Mouse (Mus musculus) bone marrow, adult 2 months (tissue): ENCODE measurements at regions not wholly inside any gene's neighbourhood (a gene's known extent, or its start where the extent isn't known, plus 50 kb on each side); places are given as distances from the start of the nearest gene placed in this dataset.

Experiments
- CTCF ChIP-seq: fragments of 200-500 bp; IDR thresholded peaks from 2 replicates; pipeline ENCODE4 v1.5.1; 2011; ENCODE audit warnings: low read length, control low read depth; ENCODE audit not compliant: control insufficient read depth, insufficient read depth
- POLR2A ChIP-seq: fragments of 200-500 bp; IDR thresholded peaks from 2 replicates; pipeline ENCODE4 v1.6.1; 2011; ENCODE audit warnings: low read depth, mild to moderate bottlenecking, control low read depth, low read length, borderline replicate concordance; ENCODE audit not compliant: control insufficient read depth

DNA sequence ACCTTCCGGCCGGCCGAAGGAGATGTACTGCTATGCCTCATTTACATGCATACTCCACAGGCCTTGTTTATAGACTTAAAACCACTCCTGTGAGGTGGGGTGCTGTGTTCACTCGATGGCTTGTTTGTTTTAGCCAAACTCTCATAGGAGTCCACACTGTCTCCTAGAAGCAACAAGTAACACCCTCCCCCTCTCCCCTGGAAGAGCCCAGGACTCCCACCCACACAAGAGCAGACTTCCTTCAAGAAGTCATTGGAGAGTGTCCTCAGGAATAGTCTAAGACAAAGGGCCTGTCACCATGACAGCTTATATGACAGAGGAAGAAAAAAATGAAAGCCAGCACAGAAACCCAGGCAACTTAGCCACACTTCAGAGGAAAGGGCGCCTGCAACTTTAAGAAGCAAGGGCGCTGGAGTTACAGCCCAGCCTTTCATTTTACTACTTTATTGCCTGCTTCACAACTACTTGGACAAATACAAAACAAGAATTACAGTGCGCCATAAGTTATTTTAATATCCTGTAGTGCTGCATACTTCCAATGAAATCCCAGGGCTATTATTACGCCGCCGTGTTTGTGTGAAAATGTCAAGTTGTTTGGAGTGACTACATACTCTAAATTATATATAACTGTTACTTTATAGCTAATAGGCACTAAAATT is 229.9 kb upstream of the Mgmt start:
- TF ChIP-seq POLR2A: no peak
- TF ChIP-seq CTCF: no peak
